Mouse (Mus musculus) stomach, embryonic 15.5 days (tissue): ENCODE results near the gene Slc41a3. TPM values are rescaled to one million over a fixed set of nuclear protein-coding genes. Genes with fewer than 3 reads are reported as not detected.
"Not testable (repeated sequence)": the region's sequence is repeated elsewhere in the genome, so short reads cannot be mapped to it uniquely, and the experiment has no call there.

ENCODE experiments used
- ATAC-seq: fragments of 200-750 bp; cut with Nextera tagmentation; 2 replicates; pipeline ENCODE4 v1.8.0; 2017; ENCODE audit warnings: low read depth, moderate number of reproducible peaks, moderate TSS enrichment; ENCODE audit not compliant: insufficient read depth, low FRiP score
- H3K27ac ChIP-seq: fragments of 300-500 bp; sonication (generic); 2 replicates; pipeline ENCODE4 v1.5.1; 2015; ENCODE audit warnings: mild to moderate bottlenecking, inconsistent platforms
- H3K27me3 ChIP-seq: fragments of 300-500 bp; sonication (generic); replicated peaks from 2 replicates; pipeline ENCODE4 v1.6.1; 2015; ENCODE audit warnings: inconsistent platforms
- H3K36me3 ChIP-seq: fragments of 300-500 bp; sonication (generic); 2 replicates; pipeline ENCODE4 v1.6.1; 2015; ENCODE audit warnings: inconsistent platforms
- H3K4me1 ChIP-seq: fragments of 300-500 bp; sonication (generic); 2 replicates; pipeline ENCODE4 v1.6.1; 2015; ENCODE audit warnings: inconsistent platforms
- H3K4me2 ChIP-seq: fragments of 300-500 bp; sonication (generic); 2 replicates; pipeline ENCODE4 v1.6.1; 2015; ENCODE audit warnings: mild to moderate bottlenecking, inconsistent platforms
- H3K4me3 ChIP-seq: fragments of 300-500 bp; sonication (generic); replicated peaks from 2 replicates; pipeline ENCODE4 v1.5.1; 2015; ENCODE audit warnings: inconsistent platforms
- H3K9ac ChIP-seq: fragments of 300-500 bp; sonication (generic); 2 replicates; pipeline ENCODE4 v1.6.1; 2015; ENCODE audit warnings: inconsistent platforms
- H3K9me3 ChIP-seq: fragments of 300-500 bp; sonication (generic); 2 replicates; pipeline ENCODE4 v1.6.1; 2016; ENCODE audit warnings: inconsistent platforms
- WGBS: fragments of 180-500 bp; shearing (Covaris S2); methylation state at CpG from one replicate; pipeline ENCODE4 v1.1.7; 2015; 5-methylcytosine and 5-hydroxymethylcytosine counted together
- polyA plus RNA-seq: library from polyadenylated mRNA; unstranded; fragments of >200 nt; fragmentation: Nextera tagmentation; extraction: Ambion mirVana; gene quantifications from 2 replicates; pipeline ENCODE4 v1.2.1, GENCODE M21; 2015

Gene Slc41a3
- polyA plus RNA-seq, 1 experiment from 2014 or later = 7.7 TPM

DNA sequence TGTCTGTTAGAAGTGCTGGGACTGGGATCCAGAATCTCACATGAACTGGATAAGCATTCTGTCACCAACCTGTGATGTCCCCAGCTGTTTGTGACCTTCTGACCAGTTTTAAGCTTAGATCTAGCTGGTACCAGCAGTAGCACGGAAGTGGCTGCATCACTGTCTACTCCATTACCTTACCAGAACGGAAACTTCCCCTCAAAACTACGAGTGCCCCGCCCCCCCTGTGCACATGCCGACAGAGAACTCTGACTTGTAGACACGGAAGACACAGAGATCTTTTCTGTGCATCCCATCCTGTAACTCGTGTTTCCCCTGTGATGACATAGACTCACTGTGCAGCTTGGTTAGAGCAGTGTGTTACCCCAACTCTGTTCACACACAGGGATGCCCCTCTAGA lies 25.9 kb downstream of the Slc41a3 start:
- Histone ChIP-seq H3K36me3 (no peaks in the 10 kb centered on the region), H3K4me1 (no peaks in the 10 kb centered on the region), H3K9ac (no peak overlapping the region), H3K4me2 (no peak overlapping the region), H3K27ac (no peak overlapping the region), H3K27me3 (no peaks in the 10 kb centered on the region), H3K4me3 (no peak overlapping the region), H3K9me3 (no peaks in the 10 kb centered on the region)
- 87% methylated on average over 7 of the region's 7 CpGs for WGBS
- ATAC-seq = no peak

DNA sequence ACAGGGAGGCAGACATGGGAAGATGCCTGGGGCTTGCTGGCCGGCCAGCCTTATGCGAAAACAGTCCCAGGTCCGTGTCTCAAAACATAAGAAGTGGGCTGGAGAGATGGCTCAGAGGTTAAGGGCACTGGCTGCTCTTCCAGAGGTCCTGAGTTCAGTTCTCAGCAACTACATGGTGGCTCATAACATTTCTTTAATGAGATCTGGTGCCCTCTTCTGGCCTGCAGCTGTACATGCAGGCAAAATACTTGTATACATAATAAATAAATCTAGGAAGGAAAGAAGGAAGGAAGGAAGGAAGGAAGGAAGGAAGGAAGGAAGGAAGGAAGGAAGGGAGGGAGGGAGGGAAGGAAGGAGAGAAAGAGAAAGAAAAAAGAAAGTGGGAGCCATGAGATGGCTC lies 28.0 kb downstream of the Slc41a3 start:
- WGBS = 77% methylated on average over 3 of the region's 3 CpGs
- ATAC-seq, H3K4me1 ChIP-seq: not testable (repeated sequence)

DNA sequence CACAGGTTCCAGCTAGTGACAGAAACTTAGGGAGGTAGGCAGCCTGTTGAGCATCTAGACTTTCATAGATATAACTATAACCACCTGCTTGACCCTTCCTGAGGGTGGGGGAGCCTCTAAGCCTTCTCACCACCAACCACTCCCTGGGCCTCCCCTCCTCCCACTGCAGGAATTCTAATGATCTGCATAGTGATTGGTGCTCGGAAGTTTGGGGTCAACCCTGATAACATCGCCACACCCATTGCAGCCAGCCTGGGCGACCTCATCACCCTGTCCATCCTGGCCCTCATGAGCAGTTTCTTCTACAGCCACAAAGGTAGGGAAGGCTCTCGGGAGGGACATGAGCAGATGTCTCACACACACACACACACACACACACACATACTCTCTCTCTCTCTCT lies 30.6 kb downstream of the Slc41a3 start:
- Histone ChIP-seq H3K4me3 (no peak overlapping the region), H3K4me2 (no peak overlapping the region), H3K9ac (no peak overlapping the region), H3K27me3 (no peaks in the 10 kb centered on the region), H3K27ac (no peak overlapping the region), H3K4me1 (no peaks in the 10 kb centered on the region), H3K36me3 (0 out of 2 replicates have a peak, but pooled peaks cover 3% of the 10 kb centered on the region), H3K9me3 (no peaks in the 10 kb centered on the region)
- 27% methylated on average over 4 of the region's 4 CpGs for WGBS
- no peak for ATAC-seq

More for the DNA sequence above, 28.0 kb downstream of the Slc41a3 start:
- not testable (repeated sequence) for H3K36me3 ChIP-seq, H3K27ac ChIP-seq, H3K4me3 ChIP-seq, H3K4me2 ChIP-seq, H3K9me3 ChIP-seq, H3K27me3 ChIP-seq, H3K9ac ChIP-seq

- no peaks in the 10 kb centered on the region for H3K4me1 ChIP-seq
- H3K4me3 ChIP-seq = no peak overlapping the region
- H3K27me3 ChIP-seq = no peaks in the 10 kb centered on the region
- no peak overlapping the region for H3K27ac ChIP-seq
- no peaks in the 10 kb centered on the region for H3K9me3 ChIP-seq
- WGBS = 46% methylated on average over 3 of the region's 3 CpGs
- H3K9ac ChIP-seq = no peak overlapping the region
- no peak overlapping the region for H3K4me2 ChIP-seq
- 0 out of 2 replicates have a peak, but pooled peaks cover 3% of the 10 kb centered on the region for H3K36me3 ChIP-seq
- no peak for ATAC-seq
Observed at GRCm38 (mm10) chr6:90635611-90636010, 31.1 kb downstream of the Slc41a3 start.

- Histone ChIP-seq H3K4me2 (no peak overlapping the region), H3K27me3 (no peaks in the 10 kb centered on the region), H3K36me3 (0 out of 2 replicates have a peak, but pooled peaks cover 3% of the 10 kb centered on the region), H3K4me1 (no peaks in the 10 kb centered on the region), H3K9ac (no peak overlapping the region), H3K9me3 (no peaks in the 10 kb centered on the region), H3K27ac (no peak overlapping the region), H3K4me3 (no peak overlapping the region)
- 85% methylated on average over 3 of the region's 3 CpGs for WGBS
- no peak for ATAC-seq
Observed at GRCm38 (mm10) chr6:90643057-90643456, 38.5 kb downstream of the Slc41a3 start.

DNA sequence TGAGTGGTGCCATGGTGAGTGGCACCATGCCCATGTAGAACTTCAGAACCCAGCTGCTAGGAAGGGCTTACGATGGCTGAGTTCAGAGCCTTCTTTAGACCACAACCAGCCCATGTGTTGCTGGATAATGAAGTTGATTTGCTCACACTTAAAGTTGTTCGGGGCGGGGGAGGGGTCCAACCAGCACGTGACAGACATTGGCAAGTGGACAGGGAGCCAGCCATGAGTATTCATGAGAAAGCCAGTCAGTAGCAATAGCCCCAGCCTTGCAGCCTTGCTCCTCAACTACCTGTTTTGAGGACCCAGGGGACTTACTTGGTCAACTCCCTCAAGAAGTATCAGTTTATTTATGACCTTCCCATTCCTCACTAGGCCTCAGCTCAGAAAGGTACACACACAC lies 40.4 kb downstream of the Slc41a3 start:
- no peak overlapping the region for H3K27ac ChIP-seq
- no peak overlapping the region for H3K9ac ChIP-seq
- ATAC-seq = no peak
- H3K4me2 ChIP-seq = no peak overlapping the region
- H3K9me3 ChIP-seq = no peaks in the 10 kb centered on the region
- 77% methylated on average over 4 of the region's 4 CpGs for WGBS
- no peak overlapping the region for H3K4me3 ChIP-seq
- H3K4me1 ChIP-seq = no peaks in the 10 kb centered on the region
- H3K36me3 ChIP-seq = no peaks in the 10 kb centered on the region
- no peaks in the 10 kb centered on the region for H3K27me3 ChIP-seq

- Histone ChIP-seq H3K4me3 (no peak overlapping the region), H3K27me3 (no peaks in the 10 kb centered on the region), H3K36me3 (no peaks in the 10 kb centered on the region), H3K27ac (no peak overlapping the region), H3K9ac (no peak overlapping the region), H3K4me1 (no peaks in the 10 kb centered on the region), H3K4me2 (no peak overlapping the region), H3K9me3 (no peaks in the 10 kb centered on the region)
- ATAC-seq = no peak
- 93% methylated on average over 6 of the region's 6 CpGs for WGBS
Observed at GRCm38 (mm10) chr6:90648391-90648790, 43.9 kb downstream of the Slc41a3 start.

DNA sequence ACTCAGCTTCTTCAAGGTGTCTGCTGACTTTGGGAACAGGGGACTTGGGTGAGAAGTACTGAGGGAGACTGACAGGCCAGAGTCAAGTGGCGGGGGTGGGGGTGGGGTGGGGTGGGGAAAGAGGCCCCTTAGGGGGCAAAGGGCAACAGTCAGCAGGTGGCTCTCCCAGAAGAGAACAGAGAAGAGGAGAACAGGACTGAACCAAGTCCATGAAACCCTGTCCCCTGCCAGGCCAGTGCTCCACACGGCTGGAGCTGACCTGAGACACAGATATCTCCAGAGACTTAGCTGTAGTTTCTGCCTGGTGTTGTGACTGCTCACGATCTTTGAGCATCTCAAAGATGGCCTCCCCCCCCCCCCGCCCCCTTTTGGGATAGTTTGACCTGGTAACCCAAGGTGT lies 44.8 kb downstream of the Slc41a3 start:
- ATAC-seq = no peak
- H3K27me3 ChIP-seq = no peaks in the 10 kb centered on the region
- no peaks in the 10 kb centered on the region for H3K36me3 ChIP-seq
- no peak overlapping the region for H3K4me3 ChIP-seq
- H3K9ac ChIP-seq = no peak overlapping the region
- H3K4me2 ChIP-seq = no peak overlapping the region
- H3K4me1 ChIP-seq = no peaks in the 10 kb centered on the region
- WGBS = 56% methylated on average over 4 of the region's 4 CpGs
- H3K27ac ChIP-seq = no peak overlapping the region
- no peaks in the 10 kb centered on the region for H3K9me3 ChIP-seq

- Histone ChIP-seq H3K4me1 (no peaks in the 10 kb centered on the region), H3K27me3 (no peaks in the 10 kb centered on the region), H3K4me3 (no peak overlapping the region), H3K9me3 (no peaks in the 10 kb centered on the region), H3K9ac (no peak overlapping the region), H3K36me3 (no peaks in the 10 kb centered on the region), H3K4me2 (no peak overlapping the region), H3K27ac (no peak overlapping the region)
- WGBS = 16% methylated on average over 1 of the region's 1 CpGs
- no peak for ATAC-seq
Observed at GRCm38 (mm10) chr6:90650634-90651033, 46.1 kb downstream of the Slc41a3 start.

- H3K36me3 ChIP-seq = no peaks in the 10 kb centered on the region
- no peak for ATAC-seq
- H3K27ac ChIP-seq = no peak overlapping the region
- no peaks in the 10 kb centered on the region for H3K4me1 ChIP-seq
- H3K9ac ChIP-seq = no peak overlapping the region
- no peaks in the 10 kb centered on the region for H3K27me3 ChIP-seq
- no peaks in the 10 kb centered on the region for H3K9me3 ChIP-seq
- 43% methylated on average over 2 of the region's 2 CpGs for WGBS
- H3K4me3 ChIP-seq = no peak overlapping the region
- no peak overlapping the region for H3K4me2 ChIP-seq
Observed at GRCm38 (mm10) chr6:90653736-90654135, 49.2 kb downstream of the Slc41a3 start.

- H3K4me3 ChIP-seq, H3K9me3 ChIP-seq, H3K36me3 ChIP-seq, ATAC-seq, H3K9ac ChIP-seq, H3K27me3 ChIP-seq, H3K27ac ChIP-seq, H3K4me2 ChIP-seq, H3K4me1 ChIP-seq: not testable (repeated sequence)
- 63% methylated on average over 2 of the region's 2 CpGs for WGBS
Observed at GRCm38 (mm10) chr6:90656344-90656850, 51.9 kb downstream of the Slc41a3 start.

DNA sequence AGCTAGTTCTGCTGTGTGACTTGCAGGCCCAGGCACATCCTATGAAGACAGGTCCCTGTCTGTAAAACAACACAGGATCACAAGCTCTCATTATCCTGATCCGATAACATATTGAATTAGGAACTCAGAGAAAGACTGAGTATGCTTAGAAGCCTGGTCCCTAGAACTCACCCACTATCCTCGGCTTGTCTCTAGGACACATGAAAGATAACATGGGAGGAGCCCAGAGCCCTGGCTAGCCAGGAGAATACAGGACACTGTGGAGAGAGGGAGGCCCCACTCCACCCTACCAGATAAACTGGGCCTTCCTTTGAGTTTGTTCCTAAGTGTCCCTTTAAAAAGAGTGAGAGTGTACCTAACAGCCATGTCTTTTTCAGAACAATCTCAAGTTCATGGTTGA lies 55.4 kb downstream of the Slc41a3 start:
- H3K4me2 ChIP-seq = no peak overlapping the region
- H3K36me3 ChIP-seq = peaks cover 8% of the 10 kb centered on the region; the same call in 1 of the 2 replicates
- peak; percentile 38; the same call in 1 of the 2 replicates for ATAC-seq
- H3K4me1 ChIP-seq = no peaks in the 10 kb centered on the region
- H3K9ac ChIP-seq = no peak overlapping the region
- H3K27me3 ChIP-seq = no peaks in the 10 kb centered on the region
- H3K4me3 ChIP-seq = no peak overlapping the region
- no peak overlapping the region for H3K27ac ChIP-seq
- H3K9me3 ChIP-seq = no peaks in the 10 kb centered on the region
- 61% methylated on average over 2 of the region's 2 CpGs for WGBS

DNA sequence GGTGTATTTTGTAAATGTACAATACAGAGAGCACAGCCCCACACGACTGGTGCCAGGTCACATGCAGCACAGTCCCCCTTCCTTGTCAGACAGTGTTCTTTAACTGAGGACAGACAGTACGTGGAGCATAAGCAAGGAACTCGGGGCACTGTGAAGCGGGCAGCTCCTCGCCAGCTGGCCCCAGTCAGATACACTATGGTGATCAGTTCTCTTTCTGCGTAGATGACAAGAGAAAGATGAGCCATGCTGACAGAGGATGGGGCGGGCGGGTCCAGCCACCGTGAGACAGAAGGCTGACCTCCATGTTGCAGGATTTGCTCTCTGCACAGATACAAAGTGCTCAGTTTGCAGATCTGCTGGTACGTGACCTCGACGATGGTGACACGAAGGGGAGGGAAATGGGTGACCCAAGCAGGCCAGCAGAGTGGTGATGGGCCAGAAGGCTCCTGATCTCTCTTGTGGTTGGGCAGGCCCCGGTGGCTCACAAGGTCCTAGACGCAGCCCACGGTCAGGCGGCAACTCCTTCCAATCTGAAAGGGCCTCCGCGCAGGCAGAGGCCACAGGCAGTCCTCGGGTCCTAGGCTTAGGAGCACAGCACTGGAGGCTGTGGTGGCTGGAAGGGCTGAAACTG lies 56.0 kb downstream of the Slc41a3 start:
- no peaks in the 10 kb centered on the region for H3K4me1 ChIP-seq
- H3K4me3 ChIP-seq = no peak overlapping the region
- no peaks in the 10 kb centered on the region for H3K9me3 ChIP-seq
- 81% methylated on average over 20 of the region's 20 CpGs for WGBS
- ATAC-seq = no peak
- H3K4me2 ChIP-seq = no peak overlapping the region
- no peak overlapping the region for H3K9ac ChIP-seq
- H3K27ac ChIP-seq = no peak overlapping the region
- H3K27me3 ChIP-seq = no peaks in the 10 kb centered on the region
- H3K36me3 ChIP-seq = peaks cover 13% of the 10 kb centered on the region; the same call in 1 of the 2 replicates
